Comparison of ENCODE assay signal across 8 mouse cellular contexts in the genomic region with DNA sequence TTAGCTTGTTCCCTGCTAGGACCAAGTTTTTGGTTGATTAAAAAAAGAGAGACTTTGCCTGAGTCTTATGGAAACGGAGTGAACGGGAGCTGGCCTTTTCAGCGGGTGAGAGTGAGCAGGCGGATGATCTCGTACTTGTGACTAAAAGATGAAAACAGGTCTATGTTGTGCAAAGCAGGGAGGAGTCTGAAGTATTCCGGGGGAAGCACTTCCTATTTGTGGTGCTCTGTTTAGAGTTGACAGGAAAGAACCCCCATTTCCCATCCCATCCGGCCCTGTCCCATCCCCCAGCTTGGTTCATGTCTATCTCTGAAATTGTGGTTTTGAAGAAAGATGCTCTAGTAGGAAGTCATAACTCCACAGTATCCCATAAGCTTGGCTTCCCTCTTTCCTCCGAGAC. TPM values are rescaled to one million over a fixed set of nuclear protein-coding genes. Genes with fewer than 3 reads are reported as not detected.
DNase-seq lines count a peak whose midpoint lies in the region; ATAC-seq and TF ChIP-seq lines count a peak whose summit lies in the region.

No protein-coding gene starts in this region.

- intact Hi-C loops in heart, postnatal 36 days (cut with DNase I), result no loop called here
- intact Hi-C loops in gastrocnemius, postnatal 14 days (cut with DNase I; ENCODE audit: low total_unique reads), result no loop called here
- intact Hi-C loops in left cerebral cortex, postnatal 10 days (cut with DNase I), result loop anchor here (2.0 kb wide), 1 partner anchor 283 kb away; a partner anchor contains a TSS

- H3K36me3 ChIP-seq in heart, embryonic 10.5 days, result peaks cover 34% of the 10 kb centered on the region
- peaks cover 22 to 41% of the 10 kb centered on the region in 2 experiments for H3K36me3 ChIP-seq in CH12.LX (replicated peaks in 1 of 2; ENCODE audit: control insufficient read depth in 1 of 2, insufficient read depth in 1 of 2, low read length in 1 of 2)
- H3K36me3 ChIP-seq in liver, postnatal 0 days (replicated peaks; ENCODE audit: insufficient read depth, low read length), result peaks cover 18% of the 10 kb centered on the region

- peak overlapping the region; percentile 99 for H3K4me3 ChIP-seq in heart, embryonic 10.5 days
- H3K4me3 ChIP-seq in CH12.LX (replicated peaks in 1 of 3; ENCODE audit: low read depth in 2 of 3, low read length in 2 of 3, poor library complexity in 1 of 3), result peak overlapping the region; percentile 95 to 99 (median 99)
- H3K4me3 ChIP-seq in liver, postnatal 0 days (ENCODE audit: low read depth, low read length), result peak overlapping the region; percentile 99

- peak overlapping the region; percentile 95 for H3K4me2 ChIP-seq in CH12.LX (ENCODE audit: insufficient read depth, low read depth, poor library complexity, severe bottlenecking)
- H3K4me2 ChIP-seq in liver, postnatal 0 days (ENCODE audit: low read depth, low read length), result peak overlapping the region; percentile 94

- WGBS in heart, embryonic 10.5 days, result 26% methylated on average over 8 of the region's 8 CpGs
- 3% methylated on average over 8 of the region's 8 CpGs for WGBS in liver, postnatal 0 days (ENCODE audit: insufficient replicate concordance)

- H3K4me1 ChIP-seq in heart, embryonic 10.5 days, result peaks cover 27% of the 10 kb centered on the region
- peaks cover 3 to 27% of the 10 kb centered on the region in 2 experiments; a peak in 2 of 4 replicates for H3K4me1 ChIP-seq in CH12.LX (ENCODE audit: control insufficient read depth in 1 of 2, insufficient read depth in 2 of 2)
- H3K4me1 ChIP-seq in liver, postnatal 0 days (ENCODE audit: insufficient read depth), result peaks cover 19% of the 10 kb centered on the region

- no peak for TF ChIP-seq CTCF in CH12.LX (conservative IDR thresholded peaks at IDR 0.05 in 1 of 2, IDR thresholded peaks at IDR 0.05 in 1 of 2; ENCODE audit: low read depth in 2 of 2, low read length in 2 of 2)
- TF ChIP-seq CTCF in liver, postnatal 0 days (IDR thresholded peaks at IDR 0.05; ENCODE audit: low read depth), result no peak

- no peaks in the 10 kb centered on the region for H3K27me3 ChIP-seq in heart, embryonic 10.5 days (ENCODE audit: insufficient read depth, poor library complexity, severe bottlenecking)
- H3K27me3 ChIP-seq in CH12.LX (replicated peaks), result no peaks in the 10 kb centered on the region
- no peaks in the 10 kb centered on the region for H3K27me3 ChIP-seq in liver, postnatal 0 days (ENCODE audit: insufficient read depth, low read length)

- dilution Hi-C loops in CH12.LX (cut with MboI; ENCODE audit: extremely low pct_ligation_motif_present, extremely low pct_unique_long_range_greater_than_20kb, low sequenced_read_pairs), result no loop called here

- no peak for TF ChIP-seq RAD21 in CH12.LX (IDR thresholded peaks at IDR 0.05; ENCODE audit: low read depth, low read length)

- no peak for TF ChIP-seq EP300 in CH12.LX (IDR thresholded peaks at IDR 0.05; ENCODE audit: low read length)
- 0 out of 2 replicates have a peak, but pooled peaks have one; percentile 13 for TF ChIP-seq EP300 in liver, postnatal 0 days (IDR thresholded peaks at IDR 0.05; ENCODE audit: low read depth)

- no peaks in the 10 kb centered on the region for H3K9me3 ChIP-seq in heart, embryonic 10.5 days
- no peaks in the 10 kb centered on the region for H3K9me3 ChIP-seq in CH12.LX (replicated peaks; ENCODE audit: low read length)
- no peaks in the 10 kb centered on the region for H3K9me3 ChIP-seq in liver, postnatal 0 days (ENCODE audit: low read length)

- no peak for TF ChIP-seq POLR2A in CH12.LX (IDR thresholded peaks at IDR 0.05; ENCODE audit: low read depth, low read length)

- DNase-seq in heart, embryonic 10.5 days (ENCODE audit: low spot score), result no peak
- no peak for DNase-seq in heart, postnatal 36 days
- DNase-seq in CH12.LX (ENCODE audit: extremely low read depth), result no peak
- no peak for DNase-seq in liver, postnatal 0 days
- no peak for DNase-seq in gastrocnemius, postnatal 14 days
- no peak for DNase-seq in left cerebral cortex, postnatal 10 days (ENCODE audit: extremely low spot score in 1 of 2, low spot score in 2 of 2)
- DNase-seq in gastrocnemius, postnatal 4 days (ENCODE audit: low spot score in 2 of 2), result no peak

- H3K9ac ChIP-seq in CH12.LX (ENCODE audit: insufficient read depth, low read depth), result peak overlapping the region; percentile 88
- peak overlapping the region; percentile 94 for H3K9ac ChIP-seq in liver, postnatal 0 days (replicated peaks)

- peak; percentile 17; the same call in 1 of the 2 replicates for ATAC-seq in granulocyte monocyte progenitor cell, adult 5-6 weeks (replicated peaks; ENCODE audit: poor library complexity, severe bottlenecking)
- ATAC-seq in liver, postnatal 0 days, result no peak

- H3K79me2 ChIP-seq in CH12.LX (replicated peaks; ENCODE audit: control insufficient read depth, extremely low read depth, insufficient read depth, poor library complexity, severe bottlenecking), result peaks cover 43% of the 10 kb centered on the region

- peak overlapping the region; percentile 94; the same call in 1 of the 2 replicates for H3K27ac ChIP-seq in heart, embryonic 10.5 days
- no peak overlapping the region for H3K27ac ChIP-seq in CH12.LX (ENCODE audit: insufficient read depth, low read depth)
- H3K27ac ChIP-seq in liver, postnatal 0 days (ENCODE audit: low read depth), result peak overlapping the region; percentile 99

- in situ Hi-C loops in CH12.LX (cut with MboI; ENCODE audit: low pct_ligation_motif_present, low pct_unique_long_range_greater_than_20kb, low sequenced_read_pairs), result no loop called here

TF ChIP-seq in CH12.LX, 34 proteins besides CTCF, POLR2A, EP300 and RAD21:
- TF ChIP-seq KAT2A (IDR thresholded peaks at IDR 0.05; ENCODE audit: insufficient replicate concordance, low read length) (no peak), IRF4 (IDR thresholded peaks at IDR 0.05; ENCODE audit: low read depth, low read length) (no peak), E2F4 (IDR thresholded peaks at IDR 0.05; ENCODE audit: insufficient replicate concordance, low read depth, low read length) (no peak), ZNF384 (IDR thresholded peaks at IDR 0.05; ENCODE audit: low read depth, low read length) (no peak), TCF12 (IDR thresholded peaks at IDR 0.05; ENCODE audit: low read depth, low read length) (no peak), MXI1 (IDR thresholded peaks at IDR 0.05; ENCODE audit: low read depth, low read length) (no peak), CHD2 (IDR thresholded peaks at IDR 0.05; ENCODE audit: low read length) (no peak), PAX5 (IDR thresholded peaks at IDR 0.05; ENCODE audit: low read length) (no peak), SIN3A (IDR thresholded peaks at IDR 0.05; ENCODE audit: low read length) (no peak), MYC (IDR thresholded peaks at IDR 0.05; ENCODE audit: low read depth, low read length) (no peak), GABPA (IDR thresholded peaks at IDR 0.05; ENCODE audit: insufficient replicate concordance, low read depth, low read length) (no peak), ELF1 (IDR thresholded peaks at IDR 0.05; ENCODE audit: low read depth, low read length) (no peak)
TF ChIP-seq in CH12.LX: peak in this region for 0.

RNA-seq across cellular contexts. Expression of a gene that starts 1.1 kb away (rescaled TPM):
- 69.8 and 74.4 TPM in 2 replicates for polyA plus RNA-seq in heart, embryonic 10.5 days (2016; fragmentation: Nextera tagmentation; extraction: Ambion mirVana)
- 10 to 100 TPM; 63.0 to 63.2 TPM for total RNA-seq in heart, postnatal 36 days (2021)
- total RNA-seq in CH12.LX (2012; rRNA removed) (37.4 and 43.9 TPM in 2 replicates), CH12.LX (2014; rRNA removed) (41.2 and 43.4 TPM in 2 replicates)
- polyA plus RNA-seq in CH12.LX (2012; ENCODE audit: insufficient read length, low read depth), result 57.8 and 59.7 TPM in 2 replicates
- 28.9 and 40.4 TPM in 2 replicates for total RNA-seq in granulocyte monocyte progenitor cell, adult 5-6 weeks (2014; fragmentation: Nextera tagmentation)
- 35.6 and 37.9 TPM in 2 replicates for total RNA-seq in granulocyte monocyte progenitor cell, adult 5-6 weeks (2017)
- 61.2 and 62.1 TPM in 2 replicates for polyA plus RNA-seq in liver, postnatal 0 days (2015; fragmentation: Nextera tagmentation; extraction: Ambion mirVana)
- total RNA-seq in gastrocnemius, postnatal 14 days (2021), result 10 to 100 TPM; 34.2 to 38.3 TPM
- total RNA-seq in left cerebral cortex, postnatal 10 days (2021), result 10 to 100 TPM; 21.8 to 22.6 TPM
- total RNA-seq in gastrocnemius, postnatal 4 days (2021), result 10 to 100 TPM; 31.7 to 34.9 TPM

RNA-seq across cellular contexts. Expression of a gene that starts 18.2 kb away (rescaled TPM):
- 1.2 and 1.9 TPM in 2 replicates for polyA plus RNA-seq in heart, embryonic 10.5 days (2016; fragmentation: Nextera tagmentation; extraction: Ambion mirVana)
- 10 to 100 TPM; 13.3 to 15.0 TPM for total RNA-seq in heart, postnatal 36 days (2021)
- total RNA-seq in CH12.LX (2012; rRNA removed) (3.0 and 4.0 TPM in 2 replicates), CH12.LX (2014; rRNA removed) (4.4 and 4.8 TPM in 2 replicates)
- 12.5 and 13.8 TPM in 2 replicates for polyA plus RNA-seq in CH12.LX (2012; ENCODE audit: insufficient read length, low read depth)
- total RNA-seq in granulocyte monocyte progenitor cell, adult 5-6 weeks (2014; fragmentation: Nextera tagmentation), result 9.1 and 12.9 TPM in 2 replicates
- 12.1 and 14.5 TPM in 2 replicates for total RNA-seq in granulocyte monocyte progenitor cell, adult 5-6 weeks (2017)
- polyA plus RNA-seq in liver, postnatal 0 days (2015; fragmentation: Nextera tagmentation; extraction: Ambion mirVana), result 1.2 and 1.4 TPM in 2 replicates
- 10 to 100 TPM; 11.8 to 12.2 TPM for total RNA-seq in gastrocnemius, postnatal 14 days (2021)
- total RNA-seq in left cerebral cortex, postnatal 10 days (2021), result 10 to 100 TPM; 29.7 to 31.6 TPM
- total RNA-seq in gastrocnemius, postnatal 4 days (2021), result 10 to 100 TPM; 11.3 to 13.5 TPM

RNA-seq across cellular contexts. Expression of a gene that starts 18.5 kb away (rescaled TPM):
- polyA plus RNA-seq in heart, embryonic 10.5 days (2016; fragmentation: Nextera tagmentation; extraction: Ambion mirVana), result 0.33 and 0.62 TPM in 2 replicates
- total RNA-seq in heart, postnatal 36 days (2021), result under 1 TPM; 0.19 to 0.33 TPM
- total RNA-seq in CH12.LX (2012; rRNA removed) (0.34 and 0.38 TPM in 2 replicates), CH12.LX (2014; rRNA removed) (0.05 and 0.26 TPM in 2 replicates)
- 0.33 and 0.41 TPM in 2 replicates for polyA plus RNA-seq in CH12.LX (2012; ENCODE audit: insufficient read length, low read depth)
- total RNA-seq in granulocyte monocyte progenitor cell, adult 5-6 weeks (2014; fragmentation: Nextera tagmentation), result not detected in 2 replicates
- total RNA-seq in granulocyte monocyte progenitor cell, adult 5-6 weeks (2017), result 0.43 TPM in 1 of 2 replicates, not detected in the other
- polyA plus RNA-seq in liver, postnatal 0 days (2015; fragmentation: Nextera tagmentation; extraction: Ambion mirVana), result 0.06 and 0.13 TPM in 2 replicates
- total RNA-seq in gastrocnemius, postnatal 14 days (2021), result under 1 TPM in 1 of 2 experiments, not detected in 1; 0.16 TPM
- 1 to 10 TPM; 1.4 TPM for total RNA-seq in left cerebral cortex, postnatal 10 days (2021)
- under 1 TPM in 1 of 2 experiments, not detected in 1; 0.08 TPM for total RNA-seq in gastrocnemius, postnatal 4 days (2021)
